Mouse (Mus musculus) intestine, embryonic 14.5 days (tissue): Measurements from ENCODE around the gene Anapc1. TPM values are rescaled to one million over a fixed set of nuclear protein-coding genes. Genes with fewer than 3 reads are reported as not detected.
"Not testable (repeated sequence)": the region's sequence is repeated elsewhere in the genome, so short reads cannot be mapped to it uniquely, and the experiment has no call there.

Source experiments
- ATAC-seq: fragments of 200-750 bp; cut with Nextera tagmentation; replicated peaks from 2 replicates; pipeline ENCODE4 v1.8.0; 2017; ENCODE audit warnings: low read depth, moderate number of reproducible peaks, moderate TSS enrichment, moderate library complexity; ENCODE audit not compliant: low FRiP score, low TSS enrichment
- DNase-seq: peaks from one replicate; pipeline ENCODE4 v3.0.0-alpha.2; 2018; ENCODE audit warnings: low spot score
- H3K27ac ChIP-seq: fragments of 300-500 bp; sonication (generic); 2 replicates; pipeline ENCODE4 v1.5.1; 2014; ENCODE audit warnings: low read depth, mild to moderate bottlenecking, control low read depth
- H3K27me3 ChIP-seq: fragments of 300-500 bp; sonication (generic); replicated peaks from 2 replicates; pipeline ENCODE4 v1.6.1; 2014; ENCODE audit warnings: low read length, control low read depth; ENCODE audit not compliant: control insufficient read depth, insufficient read depth
- H3K36me3 ChIP-seq: fragments of 300-500 bp; sonication (generic); 2 replicates; pipeline ENCODE4 v1.6.1; 2014; ENCODE audit warnings: low read length, control low read depth; ENCODE audit not compliant: control insufficient read depth, insufficient read depth
- H3K4me1 ChIP-seq: fragments of 300-500 bp; sonication (generic); replicated peaks from 2 replicates; pipeline ENCODE4 v1.6.1; 2014; ENCODE audit warnings: low read length, control low read depth, mixed read lengths; ENCODE audit not compliant: control insufficient read depth, insufficient read depth
- H3K4me2 ChIP-seq: fragments of 300-500 bp; sonication (generic); 2 replicates; pipeline ENCODE4 v1.6.1; 2014; ENCODE audit warnings: low read length
- H3K4me3 ChIP-seq: fragments of 300-500 bp; sonication (generic); 2 replicates; pipeline ENCODE4 v1.5.1; 2014; ENCODE audit warnings: low read depth, low read length, control low read depth, mixed read lengths
- H3K9ac ChIP-seq: fragments of 300-500 bp; sonication (generic); 2 replicates; pipeline ENCODE4 v1.6.1; 2014; ENCODE audit warnings: mild to moderate bottlenecking, low read length
- H3K9me3 ChIP-seq: fragments of 300-500 bp; sonication (generic); 2 replicates; pipeline ENCODE4 v1.6.1; 2016; ENCODE audit warnings: low read length, control low read depth; ENCODE audit not compliant: control insufficient read depth
- WGBS: fragments of 180-500 bp; shearing (Covaris S2); extraction: QIAGEN DNeasy Blood & Tissue Kit; methylation state at CpG from one replicate; pipeline ENCODE4 v1.1.7; 2014; 5-methylcytosine and 5-hydroxymethylcytosine counted together
- polyA plus RNA-seq: library from polyadenylated mRNA; unstranded; fragments of >200 nt; fragmentation: Nextera tagmentation; extraction: Ambion mirVana; gene quantifications from 2 replicates; pipeline ENCODE4 v1.2.1, GENCODE M21; 2014

The Anapc1 gene
- polyA plus RNA-seq, 1 experiment from 2014 or later, result 80.4 TPM

DNA sequence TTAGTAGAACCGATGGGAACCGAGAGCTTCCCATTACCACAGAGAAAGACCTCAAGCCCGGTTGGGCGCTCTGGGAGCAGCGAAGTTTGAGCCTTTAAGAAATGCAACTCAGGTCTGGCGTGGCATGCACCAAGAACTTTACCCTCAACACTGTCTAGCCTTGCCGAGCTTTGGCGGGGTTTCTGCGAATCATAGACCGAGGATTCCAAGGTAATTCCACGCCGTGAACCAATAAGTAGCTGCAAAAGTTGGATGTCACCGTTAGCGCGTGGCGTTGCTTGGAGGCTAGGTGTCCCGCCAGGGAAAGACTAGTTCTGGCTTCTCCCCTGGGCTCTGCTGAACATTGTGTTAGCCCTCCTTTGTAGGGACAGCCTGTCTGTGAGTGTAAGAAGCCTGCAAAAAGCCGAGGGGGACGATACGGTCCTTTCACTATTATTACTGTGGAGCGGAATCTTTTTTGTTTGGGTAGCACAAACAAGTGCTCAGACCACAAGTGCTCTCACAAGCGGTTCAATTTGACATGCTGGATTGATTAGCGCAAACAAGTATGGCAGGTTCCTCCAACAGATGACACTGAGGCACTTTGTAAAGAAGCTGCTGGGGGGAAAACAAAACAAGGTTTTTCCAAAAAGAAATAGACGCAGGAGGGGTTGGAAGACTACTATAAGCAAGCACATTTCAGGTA lies 12.2 kb upstream of the Anapc1 start:
- no peaks in the 10 kb centered on the region for H3K27me3 ChIP-seq
- H3K27ac ChIP-seq, result peak overlapping the region; percentile 82
- H3K9me3 ChIP-seq, result no peaks in the 10 kb centered on the region
- peak; percentile 87 for DNase-seq
- peaks cover 4% of the 10 kb centered on the region for H3K4me1 ChIP-seq
- peak overlapping the region; percentile 67 for H3K9ac ChIP-seq
- 1% methylated on average over 24 of the region's 24 CpGs for WGBS
- no peaks in the 10 kb centered on the region for H3K36me3 ChIP-seq
- ATAC-seq, result peak; percentile 44
- H3K4me3 ChIP-seq, result peak overlapping the region; percentile 77
- H3K4me2 ChIP-seq, result peak overlapping the region; percentile 76

DNA sequence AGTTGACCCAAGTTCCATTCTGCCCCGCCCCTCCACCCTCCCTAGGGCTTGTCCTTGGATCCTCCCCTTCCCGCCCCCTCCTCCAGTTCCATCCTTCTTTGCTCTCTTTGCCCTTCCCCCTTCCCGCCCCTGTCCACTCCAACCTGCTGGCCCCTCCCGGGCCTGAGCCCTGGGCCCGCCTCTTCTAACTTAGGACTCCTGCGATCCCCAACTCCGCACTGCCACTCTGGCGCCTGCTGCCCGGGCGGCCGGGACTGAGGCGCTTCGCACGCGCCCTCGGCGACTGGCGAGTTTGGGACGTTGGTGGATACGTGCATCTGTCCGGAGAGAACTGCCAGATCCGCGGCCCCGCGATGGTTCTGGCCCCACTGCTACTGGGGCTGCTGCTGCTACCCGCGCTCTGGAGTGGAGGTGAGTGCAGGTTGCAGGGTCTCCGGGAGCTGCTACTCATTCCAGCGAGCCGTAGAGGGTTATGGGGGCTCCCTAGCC lies 11.5 kb upstream of the Anapc1 start, which contains the start of gene Mertk:
Gene Mertk, plus strand, starts transcription at position 264 of the 489 bp plus-strand sequence.
- Histone ChIP-seq H3K9me3 (no peaks in the 10 kb centered on the region), H3K27ac (peak within 1 kb of the TSS; percentile 82), H3K27me3 (no peaks in the 10 kb centered on the region), H3K36me3 (no peaks in the 10 kb centered on the region), H3K9ac (peak within 1 kb of the TSS; percentile 67), H3K4me1 (peaks cover 4% of the 10 kb centered on the region), H3K4me2 (peak within 1 kb of the TSS; percentile 76), H3K4me3 (peak within 1 kb of the TSS; percentile 77)
- WGBS, result under 1% methylated on average over 30 of the region's 30 CpGs
- ATAC-seq, result peak; percentile 95
- DNase-seq, result peak; percentile 94

DNA sequence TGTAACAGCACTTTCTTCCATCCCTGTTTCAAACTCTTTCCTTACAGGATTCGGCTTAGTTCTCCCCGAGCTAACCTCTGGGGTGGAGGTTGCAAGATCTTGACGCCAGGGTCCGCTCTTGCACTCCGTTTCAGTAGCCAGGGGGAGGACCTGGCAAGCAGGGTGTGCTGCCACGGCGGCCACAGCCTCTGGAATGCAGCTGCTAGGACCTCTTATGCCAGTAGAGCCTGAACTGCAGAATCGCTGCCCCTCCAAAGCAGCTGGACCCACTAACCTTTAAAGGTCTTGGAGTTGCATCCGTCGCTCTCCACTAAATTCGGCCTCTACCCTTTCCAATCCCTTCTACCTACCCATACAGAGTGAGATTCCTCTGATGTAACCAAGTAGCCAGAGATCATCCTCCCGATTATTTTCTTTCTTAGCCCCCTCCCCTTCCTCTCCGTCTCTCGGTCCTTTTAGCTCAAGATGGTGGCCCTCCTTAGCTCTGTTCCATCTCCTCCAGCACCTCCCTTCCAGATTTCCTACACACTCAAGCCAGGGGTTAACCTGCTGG lies 11.0 kb upstream of the Anapc1 start:
- Histone ChIP-seq H3K27me3 (no peaks in the 10 kb centered on the region), H3K9me3 (no peaks in the 10 kb centered on the region), H3K4me2 (peak overlapping the region; percentile 76), H3K36me3 (no peaks in the 10 kb centered on the region), H3K9ac (peak overlapping the region; percentile 47), H3K4me3 (peak overlapping the region; percentile 77), H3K4me1 (peaks cover 4% of the 10 kb centered on the region), H3K27ac (peak overlapping the region; percentile 82)
- ATAC-seq, result peak; percentile 85
- peak; percentile 91 for DNase-seq
- WGBS, result under 1% methylated on average over 14 of the region's 14 CpGs

DNA sequence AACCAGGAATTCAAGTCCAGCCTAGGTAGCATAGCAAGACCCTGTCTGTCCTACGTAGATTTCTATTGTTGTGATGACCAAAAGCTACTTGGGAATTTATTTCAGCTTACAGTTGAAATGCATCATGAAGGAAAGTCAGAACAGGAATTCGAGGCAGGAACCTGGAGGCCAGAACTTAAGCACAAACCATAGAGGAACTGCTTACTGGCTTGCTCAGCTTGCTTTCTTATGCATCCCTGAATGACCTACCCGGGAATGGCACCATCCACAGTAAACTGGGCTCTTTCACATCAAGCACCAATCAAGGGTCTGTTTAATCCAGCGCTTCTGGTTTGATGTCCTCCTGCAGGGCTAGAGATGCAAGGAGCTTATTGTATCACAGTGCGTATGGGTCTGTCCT lies 10.4 kb upstream of the Anapc1 start:
- H3K4me3 ChIP-seq, result peak overlapping the region; percentile 77
- no peaks in the 10 kb centered on the region for H3K36me3 ChIP-seq
- DNase-seq (no peak), ATAC-seq (no peak)
- WGBS, result 51% methylated on average over 5 of the region's 5 CpGs
- peaks cover 4% of the 10 kb centered on the region for H3K4me1 ChIP-seq
- H3K4me2 ChIP-seq, result peak overlapping the region; percentile 76
- no peaks in the 10 kb centered on the region for H3K27me3 ChIP-seq
- peak overlapping the region; percentile 47 for H3K9ac ChIP-seq
- peak overlapping the region; percentile 82; the same call in 1 of the 2 replicates for H3K27ac ChIP-seq
- H3K9me3 ChIP-seq, result no peaks in the 10 kb centered on the region

GRCm38 (mm10) chr2:128697047-128697446 lies 9.9 kb upstream of the Anapc1 start:
- ATAC-seq (no peak), DNase-seq (no peak)
- Histone ChIP-seq H3K9me3 (no peaks in the 10 kb centered on the region), H3K27ac (no peak overlapping the region), H3K4me3 (no peak overlapping the region), H3K36me3 (no peaks in the 10 kb centered on the region), H3K4me2 (no peak overlapping the region), H3K27me3 (no peaks in the 10 kb centered on the region), H3K4me1 (peaks cover 4% of the 10 kb centered on the region), H3K9ac (no peak overlapping the region)
- 93% methylated on average over 1 of the region's 1 CpGs for WGBS

DNA sequence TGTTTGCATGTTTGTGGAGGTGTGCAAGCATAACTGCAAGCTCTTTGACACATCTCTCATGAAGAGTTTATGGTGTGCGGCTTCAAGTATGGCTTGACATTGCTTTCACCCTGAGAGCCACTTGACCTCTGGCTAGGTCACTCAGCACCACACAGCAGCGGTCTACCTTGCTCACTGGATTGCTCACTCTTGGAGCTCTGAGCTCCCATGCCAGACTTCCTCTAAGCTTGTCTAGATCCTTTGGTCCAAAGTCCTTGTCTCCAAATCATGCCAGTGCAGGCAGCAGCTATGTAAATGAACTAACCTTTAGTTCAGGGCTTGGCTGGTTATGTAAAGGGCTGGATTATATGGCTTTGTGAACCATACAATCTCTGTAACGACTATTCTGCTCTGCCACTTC lies 9.2 kb upstream of the Anapc1 start:
- Histone ChIP-seq H3K9me3 (no peaks in the 10 kb centered on the region), H3K9ac (no peak overlapping the region), H3K27ac (no peak overlapping the region), H3K4me2 (no peak overlapping the region), H3K4me1 (peaks cover 4% of the 10 kb centered on the region), H3K27me3 (no peaks in the 10 kb centered on the region), H3K4me3 (no peak overlapping the region), H3K36me3 (no peaks in the 10 kb centered on the region)
- ATAC-seq (no peak), DNase-seq (no peak)
- WGBS, result 70% methylated on average over 3 of the region's 3 CpGs

DNA sequence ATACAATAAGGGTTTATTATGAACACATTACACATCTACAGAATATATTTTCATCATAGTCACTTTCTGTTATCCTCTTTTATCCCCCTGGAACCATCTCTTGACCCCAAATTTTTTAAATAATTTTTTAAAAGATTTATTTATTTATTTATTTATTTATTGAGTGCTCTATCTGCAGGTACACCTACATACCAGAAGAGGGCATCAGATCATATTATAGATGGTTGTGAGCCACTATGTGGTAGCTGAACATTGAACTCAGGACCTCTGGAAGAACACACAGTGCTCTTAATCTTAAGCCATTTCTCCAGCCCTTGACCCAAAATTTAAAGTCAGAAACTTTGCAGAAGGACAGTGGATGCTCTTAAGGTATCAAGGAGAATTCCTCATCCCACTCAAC lies 7.4 kb upstream of the Anapc1 start:
- Histone ChIP-seq H3K36me3 (no peaks in the 10 kb centered on the region), H3K4me1 (peaks cover 4% of the 10 kb centered on the region), H3K27ac (no peak overlapping the region), H3K4me2 (no peak overlapping the region), H3K9ac (no peak overlapping the region), H3K4me3 (no peak overlapping the region), H3K27me3 (no peaks in the 10 kb centered on the region), H3K9me3 (no peaks in the 10 kb centered on the region)
- no peak for ATAC-seq
- no peak for DNase-seq

GRCm38 (mm10) chr2:128693828-128694227 lies 6.6 kb upstream of the Anapc1 start:
- H3K27ac ChIP-seq, H3K9ac ChIP-seq, ATAC-seq, H3K36me3 ChIP-seq, H3K4me2 ChIP-seq, H3K27me3 ChIP-seq, H3K4me3 ChIP-seq, H3K4me1 ChIP-seq, H3K9me3 ChIP-seq, DNase-seq: not testable (repeated sequence)
- WGBS, result 85% methylated on average over 3 of the region's 3 CpGs

DNA sequence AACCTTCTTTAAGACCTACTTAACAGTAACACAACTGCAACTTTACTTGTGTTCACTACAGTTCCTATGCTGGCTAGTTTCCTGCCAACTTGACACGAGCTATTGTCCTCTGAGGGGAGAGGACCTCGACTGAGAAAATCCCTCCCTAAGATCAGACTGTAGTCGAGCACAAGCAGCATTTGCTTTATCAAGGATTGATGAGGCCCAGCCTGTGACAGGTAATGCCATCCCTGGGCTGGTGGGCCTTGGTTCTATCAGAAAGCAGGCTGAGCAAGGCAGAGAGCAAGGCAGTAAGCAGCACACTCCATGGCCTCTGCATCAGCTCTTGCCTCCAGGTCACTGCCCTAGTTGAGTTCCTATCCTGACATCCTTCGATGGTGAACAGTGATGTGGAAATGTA lies 6.0 kb upstream of the Anapc1 start:
- Histone ChIP-seq H3K9me3 (no peaks in the 10 kb centered on the region), H3K4me3 (no peak overlapping the region), H3K4me2 (no peak overlapping the region), H3K4me1 (peaks cover 4% of the 10 kb centered on the region), H3K27me3 (no peaks in the 10 kb centered on the region), H3K27ac (no peak overlapping the region), H3K36me3 (no peaks in the 10 kb centered on the region), H3K9ac (no peak overlapping the region)
- 69% methylated on average over 4 of the region's 4 CpGs for WGBS
- DNase-seq, result no peak
- ATAC-seq, result no peak
